Mouse (Mus musculus) CD4-positive, CD25-positive, alpha-beta regulatory T cell (primary cell): ENCODE results near the gene Hbq1a. TPM values are rescaled to one million over a fixed set of nuclear protein-coding genes. Genes with fewer than 3 reads are reported as not detected.

Source experiments
- polyA plus RNA-seq: library from polyadenylated mRNA; unstranded; fragments of 100-300 nt; shearing (Covaris generic); gene quantifications from one replicate; pipeline ENCODE4 v1.2.1, GENCODE M21; 2017

Gene Hbq1a
- polyA plus RNA-seq: not detected

DNA sequence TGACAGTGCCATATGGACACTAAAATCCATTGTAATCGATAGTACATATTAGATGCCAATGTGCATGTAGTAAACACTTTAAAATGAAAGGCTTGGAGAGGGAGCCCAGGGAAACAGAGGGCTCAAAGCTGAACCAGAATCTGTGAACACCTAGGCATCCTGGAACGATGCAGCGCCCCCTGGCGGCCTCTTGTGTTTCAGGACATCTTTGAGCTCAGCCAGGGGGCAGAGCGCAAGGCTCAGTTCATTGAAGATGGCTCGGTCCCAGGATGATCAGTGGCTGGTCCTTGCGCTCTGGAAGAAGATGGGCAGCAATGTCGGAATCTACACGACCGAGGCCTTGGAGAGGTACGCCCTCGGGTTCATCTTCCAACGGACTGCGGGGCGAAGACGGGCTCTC, at the start of gene Hbq1a:
Gene Hbq1a, plus strand, starts transcription at position 205 of the 400 bp plus-strand sequence.

GRCm38 (mm10) chr11:32267188-32267884, 32.5 kb upstream of the Hbq1a start, which contains the start of gene Nprl3:
Gene Nprl3, minus strand, starts transcription at chr11:32267707.

GRCm38 (mm10) chr11:32276347-32276746, 23.5 kb upstream of the Hbq1a start, which contains the start of gene Hba-x:
Gene Hba-x, plus strand, starts transcription at chr11:32276400.

DNA sequence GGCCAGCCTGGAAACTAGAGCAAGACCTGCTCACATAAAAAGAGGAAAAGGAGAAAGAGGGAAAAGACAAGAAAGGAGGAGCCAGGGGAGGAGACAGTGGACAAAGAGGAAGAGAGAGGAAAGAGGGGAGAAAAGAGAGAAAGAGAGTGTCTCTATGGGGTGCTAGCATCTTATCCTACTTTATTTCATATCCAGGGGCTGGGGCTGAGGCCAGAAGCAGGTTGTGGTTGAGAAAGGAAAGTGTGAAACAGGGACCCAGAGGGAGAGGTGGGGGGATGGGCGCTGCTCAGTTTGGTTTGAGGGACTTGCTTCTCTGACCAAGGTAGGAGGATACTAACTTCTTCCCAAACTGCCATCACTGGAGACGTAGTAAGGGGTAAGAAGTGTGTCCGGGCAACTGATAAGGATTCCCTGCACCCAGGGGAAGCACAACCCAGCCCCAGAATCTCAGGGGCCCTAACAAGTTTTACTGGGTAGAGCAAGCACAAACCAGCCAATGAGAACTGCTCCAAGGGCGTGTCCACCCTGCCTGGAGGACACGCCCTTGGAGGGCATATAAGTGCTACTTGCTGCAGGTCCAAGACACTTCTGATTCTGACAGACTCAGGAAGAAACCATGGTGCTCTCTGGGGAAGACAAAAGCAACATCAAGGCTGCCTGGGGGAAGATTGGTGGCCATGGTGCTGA, 16.6 kb upstream of the Hbq1a start, which contains the start of gene Hba-a1:
Gene Hba-a1, plus strand, starts transcription at position 421 of the 687 bp plus-strand sequence.

GRCm38 (mm10) chr11:32286695-32287492, 13.0 kb upstream of the Hbq1a start, which contains the start of gene Hbq1b:
Gene Hbq1b, plus strand, starts transcription at chr11:32286965.

GRCm38 (mm10) chr11:32296203-32296602, 3.7 kb upstream of the Hbq1a start, which contains the start of gene Hba-a2:
Gene Hba-a2, plus strand, starts transcription at chr11:32296489.

GRCm38 (mm10) chr11:32347607-32348432, 48.0 kb downstream of the Hbq1a start, which contains the start of gene Sh3pxd2b:
Gene Sh3pxd2b, plus strand, starts transcription at chr11:32347820.

Other genes with a start within 250 kb of the Hbq1a start
- 8.6 TPM for gene Il9r, start 99.8 kb upstream of the Hbq1a start, polyA plus RNA-seq
- 37.1 TPM for gene Snrnp25, start 94.7 kb upstream of the Hbq1a start, polyA plus RNA-seq
- gene Rhbdf1, start 77.8 kb upstream of the Hbq1a start, polyA plus RNA-seq: 0.91 TPM
- gene Mpg, start 73.6 kb upstream of the Hbq1a start, polyA plus RNA-seq: 32.5 TPM
- 73.9 TPM for gene Nprl3, start 32.4 kb upstream of the Hbq1a start, polyA plus RNA-seq
- gene Hba-x, start 23.7 kb upstream of the Hbq1a start, polyA plus RNA-seq: not detected
- 99.6 TPM for gene Hba-a1, start 16.6 kb upstream of the Hbq1a start, polyA plus RNA-seq
- not detected for gene Hbq1b, start 13.1 kb upstream of the Hbq1a start, polyA plus RNA-seq
- gene Hba-a2, start 3.6 kb upstream of the Hbq1a start, polyA plus RNA-seq: 169 TPM
- gene Sh3pxd2b, start 47.8 kb downstream of the Hbq1a start, polyA plus RNA-seq: 0.12 TPM
- gene Ubtd2, start 155.3 kb downstream of the Hbq1a start, polyA plus RNA-seq: 8.4 TPM
- gene Efcab9, start 232.0 kb downstream of the Hbq1a start, polyA plus RNA-seq: 2.2 TPM
- gene Stk10, start 233.2 kb downstream of the Hbq1a start, polyA plus RNA-seq: 301 TPM